Mouse (Mus musculus) A20 (cell line): ENCODE data around the gene 1600015I10Rik.
"Not testable (repeated sequence)": the region's sequence is repeated elsewhere in the genome, so short reads cannot be mapped to it uniquely, and the experiment has no call there.

ENCODE experiments used
- DNase-seq: peaks from one replicate; pipeline ENCODE4 v3.0.0-alpha.2; 2011; ENCODE audit warnings: low read depth, low spot score

The 1600015I10Rik gene

DNA sequence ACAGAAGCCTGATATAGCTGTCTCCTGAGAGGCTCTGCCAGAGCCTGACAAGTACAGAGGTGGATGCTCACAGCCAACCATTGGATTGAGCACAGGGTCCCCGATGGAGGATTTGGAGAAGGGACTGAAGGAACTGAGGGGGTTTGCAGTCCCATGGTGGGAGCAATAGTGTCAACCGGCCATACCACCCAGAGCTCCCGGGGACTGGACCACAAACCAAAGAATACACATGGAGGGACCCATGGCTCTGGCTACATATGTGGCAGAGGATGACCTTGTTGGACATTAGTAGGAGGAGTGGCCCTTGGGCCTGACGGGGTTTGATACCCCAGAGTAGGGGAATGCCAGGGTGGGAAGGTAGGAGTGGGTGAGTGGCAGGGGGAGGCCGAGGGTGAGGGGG, 37.0 kb downstream of the 1600015I10Rik start:
- DNase-seq = not testable (repeated sequence)

GRCm38 (mm10) chr6:48967868-48968267, 38.2 kb downstream of the 1600015I10Rik start:
- no peak for DNase-seq

DNA sequence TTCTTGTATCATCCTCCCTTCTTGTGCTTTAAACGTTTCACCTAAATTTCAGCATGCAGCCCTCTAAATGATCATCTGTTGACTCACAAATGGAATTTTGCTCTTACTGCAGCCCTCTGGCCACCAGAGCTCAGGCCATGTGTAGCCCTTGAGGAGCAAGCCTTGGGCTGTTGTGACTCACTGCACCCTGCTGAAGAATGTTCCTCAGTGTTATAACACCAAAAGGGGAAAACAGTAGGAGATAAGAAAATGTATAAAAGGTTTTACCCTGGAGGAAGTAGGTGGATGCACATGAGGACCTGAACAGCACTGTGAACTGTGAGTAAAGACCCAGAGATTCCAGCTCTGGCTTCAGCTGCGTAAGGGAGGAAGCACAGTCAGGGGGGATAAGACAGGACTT, 45.0 kb downstream of the 1600015I10Rik start, which contains the start of gene Doxl2:
Doxl2 (plus strand) TSS at position 301 of the 400 bp plus-strand sequence.
- DNase-seq = no peak

- no peak for DNase-seq
Observed at GRCm38 (mm10) chr6:48979616-48980015, 49.9 kb downstream of the 1600015I10Rik start.

GRCm38 (mm10) chr6:48982305-48982704, 52.6 kb downstream of the 1600015I10Rik start:
- DNase-seq = no peak
